Mouse (Mus musculus) olfactory bulb, adult 2 months (tissue): Measurements from ENCODE around the gene Dag1.

ENCODE experiments used
- CTCF ChIP-seq: fragments of 200-500 bp; IDR thresholded peaks from 2 replicates; pipeline ENCODE4 v1.5.1; 2012; ENCODE audit warnings: low read depth, mild to moderate bottlenecking, low read length, moderate library complexity; ENCODE audit not compliant: insufficient read depth
- POLR2A ChIP-seq: fragments of 200-500 bp; IDR thresholded peaks from 2 replicates; pipeline ENCODE4 v1.6.1; 2012; ENCODE audit warnings: mild to moderate bottlenecking, low read depth, low read length, moderate library complexity; ENCODE audit not compliant: insufficient read depth

GRCm38 (mm10) chr9:108290016-108290750 is 26.4 kb upstream of the Dag1 start, which contains the start of gene Nicn1:
- peak; percentile 66 for TF ChIP-seq POLR2A
- no peak for TF ChIP-seq CTCF
